Mouse (Mus musculus) spleen, adult 2 months (tissue): Measurements from ENCODE around the gene Pars2.

Experiments used
- CTCF ChIP-seq: fragments of 200-500 bp; IDR thresholded peaks from 2 replicates; pipeline ENCODE4 v1.5.1; 2011; ENCODE audit warnings: mild to moderate bottlenecking, inconsistent platforms; ENCODE audit not compliant: insufficient read depth, insufficient read length, insufficient replicate concordance; ENCODE audit errors: extremely low read depth
- POLR2A ChIP-seq: fragments of 200-500 bp; IDR thresholded peaks from 2 replicates; pipeline ENCODE4 v1.6.1; 2011; ENCODE audit warnings: low read depth, low read length, inconsistent platforms

- no peak for TF ChIP-seq CTCF
- no peak for TF ChIP-seq POLR2A
These were observed 17.4 kb upstream of the Pars2 start for GRCm38 (mm10) chr4:106633281-106634085.
